8 mouse cellular contexts compared by ENCODE assay signal in genomic region chr2:26912253-26912770, GRCm38 (mm10). TPM values are rescaled to one million over a fixed set of nuclear protein-coding genes. Genes with fewer than 3 reads are reported as not detected.
A peak's percentile ranks its signal among the peaks of the same experiment; 100 is the strongest.
DNase-seq lines count a peak whose midpoint lies in the region; ATAC-seq and TF ChIP-seq lines count a peak whose summit lies in the region.

No protein-coding gene starts in this region.

- no peak for TF ChIP-seq CTCF in bone marrow, adult 2 months (IDR thresholded peaks at IDR 0.05; ENCODE audit: control insufficient read depth, insufficient read depth, low read length)

- H3K36me3 ChIP-seq in heart, embryonic 14.5 days (ENCODE audit: control insufficient read depth, insufficient read depth, low read length): peaks cover 51% of the 10 kb centered on the region
- peaks cover 48% of the 10 kb centered on the region for H3K36me3 ChIP-seq in hindbrain, embryonic 14.5 days (replicated peaks; ENCODE audit: control insufficient read depth, insufficient read depth)
- peaks cover 44% of the 10 kb centered on the region for H3K36me3 ChIP-seq in midbrain, embryonic 13.5 days

- DNase-seq in heart, postnatal 10 days: no peak
- no peak for DNase-seq in hindbrain, embryonic 14.5 days (ENCODE audit: low spot score)
- DNase-seq in retina, postnatal 1 day: no peak
- DNase-seq in embryo, embryonic 11 days: no peak
- DNase-seq in urinary bladder, adult 2 months (ENCODE audit: low spot score): no peak

- intact Hi-C loops in heart, postnatal 10 days (cut with DNase I): no loop called here

- no peak for ATAC-seq in heart, embryonic 14.5 days (ENCODE audit: insufficient number of reproducible peaks, insufficient read depth, low FRiP score, low read depth)
- no peak for ATAC-seq in hindbrain, embryonic 14.5 days (ENCODE audit: low FRiP score)
- no peak for ATAC-seq in midbrain, embryonic 13.5 days

- no peaks in the 10 kb centered on the region for H3K27me3 ChIP-seq in heart, embryonic 14.5 days (ENCODE audit: control insufficient read depth, insufficient read depth, low read length)
- H3K27me3 ChIP-seq in hindbrain, embryonic 14.5 days (ENCODE audit: control insufficient read depth, insufficient read depth, low read length): no peaks in the 10 kb centered on the region
- no peaks in the 10 kb centered on the region for H3K27me3 ChIP-seq in midbrain, embryonic 13.5 days

- peak overlapping the region; percentile 72 to 99; a peak in 3 of 4 replicates for H3K4me3 ChIP-seq in heart, embryonic 14.5 days (ENCODE audit: control insufficient read depth in 1 of 2, insufficient read depth in 1 of 2, low read depth in 1 of 2, low read length in 2 of 2)
- peak overlapping the region; percentile 31 for H3K4me3 ChIP-seq in bone marrow, adult 2 months (replicated peaks; ENCODE audit: control insufficient read depth, low read depth, low read length)
- H3K4me3 ChIP-seq in hindbrain, embryonic 14.5 days (replicated peaks; ENCODE audit: low read length): peak overlapping the region; percentile 78
- peak overlapping the region; percentile 95 for H3K4me3 ChIP-seq in midbrain, embryonic 13.5 days (replicated peaks)

- H3K27ac ChIP-seq in heart, embryonic 14.5 days (replicated peaks in 1 of 2; ENCODE audit: control insufficient read depth in 1 of 2, insufficient read depth in 1 of 2, low read depth in 2 of 2, low read length in 2 of 2): no peak overlapping the region
- H3K27ac ChIP-seq in bone marrow, adult 2 months (ENCODE audit: control insufficient read depth, insufficient read depth, low read depth, low read length, poor library complexity): no peak overlapping the region
- H3K27ac ChIP-seq in hindbrain, embryonic 14.5 days: no peak overlapping the region
- no peak overlapping the region for H3K27ac ChIP-seq in midbrain, embryonic 13.5 days

- peak overlapping the region; percentile 99 for H3K9ac ChIP-seq in heart, embryonic 14.5 days (ENCODE audit: low read length)
- H3K9ac ChIP-seq in hindbrain, embryonic 14.5 days: peak overlapping the region; percentile 91
- peak overlapping the region; percentile 99 for H3K9ac ChIP-seq in midbrain, embryonic 13.5 days (replicated peaks)

- H3K4me1 ChIP-seq in heart, embryonic 14.5 days (ENCODE audit: control insufficient read depth in 2 of 2, insufficient read depth in 2 of 2, low read length in 2 of 2): peaks cover 22 to 41% of the 10 kb centered on the region in 2 experiments
- peaks cover 6% of the 10 kb centered on the region; the same call in 1 of the 2 replicates for H3K4me1 ChIP-seq in bone marrow, adult 2 months (ENCODE audit: control insufficient read depth, insufficient read depth, low read length)
- peaks cover 46% of the 10 kb centered on the region for H3K4me1 ChIP-seq in hindbrain, embryonic 14.5 days (replicated peaks; ENCODE audit: control insufficient read depth, insufficient read depth, low read length)
- H3K4me1 ChIP-seq in midbrain, embryonic 13.5 days (replicated peaks): peaks cover 64% of the 10 kb centered on the region

- no peaks in the 10 kb centered on the region for H3K9me3 ChIP-seq in heart, embryonic 14.5 days (ENCODE audit: control insufficient read depth, low read length)
- H3K9me3 ChIP-seq in hindbrain, embryonic 14.5 days (ENCODE audit: control insufficient read depth, low read length): no peaks in the 10 kb centered on the region
- H3K9me3 ChIP-seq in midbrain, embryonic 13.5 days: no peaks in the 10 kb centered on the region

- TF ChIP-seq POLR2A in bone marrow, adult 2 months (IDR thresholded peaks at IDR 0.05; ENCODE audit: borderline replicate concordance, control insufficient read depth, low read depth, low read length): no peak

- 66% methylated on average over 5 of the region's 5 CpGs for WGBS in heart, embryonic 14.5 days
- 67% methylated on average over 5 of the region's 5 CpGs for WGBS in bone marrow, adult 2 months
- 72% methylated on average over 5 of the region's 5 CpGs for WGBS in hindbrain, embryonic 14.5 days
- 67% methylated on average over 5 of the region's 5 CpGs for WGBS in midbrain, embryonic 13.5 days

- H3K4me2 ChIP-seq in heart, embryonic 14.5 days (ENCODE audit: low read length): peak overlapping the region; percentile 98
- peak overlapping the region; percentile 100 for H3K4me2 ChIP-seq in hindbrain, embryonic 14.5 days (replicated peaks)
- peak overlapping the region; percentile 100 for H3K4me2 ChIP-seq in midbrain, embryonic 13.5 days (replicated peaks)

RNA-seq across cellular contexts. Expression of gene Rpl7a, which starts 1.7 kb away (rescaled TPM):
- polyA plus RNA-seq in heart, embryonic 14.5 days (2014; fragmentation: Nextera tagmentation; extraction: Ambion mirVana): 410 and 428 TPM in 2 replicates
- total RNA-seq in heart, postnatal 10 days (2021): 100 to 1,000 TPM; 364 to 371 TPM
- polyA plus RNA-seq in bone marrow, adult 2 months (2011; ENCODE audit: insufficient read depth, insufficient read length, low replicate concordance, missing spikeins): 161 and 199 TPM in 2 replicates
- polyA plus RNA-seq in hindbrain, embryonic 14.5 days (2014; fragmentation: Nextera tagmentation; extraction: Ambion mirVana): 439 and 494 TPM in 2 replicates
- polyA plus RNA-seq in midbrain, embryonic 13.5 days (2015; fragmentation: Nextera tagmentation; extraction: Ambion mirVana): 532 and 549 TPM in 2 replicates
- 1,359 and 1,515 TPM in 2 replicates for polyA plus RNA-seq in urinary bladder, adult 2 months (2012; rRNA removed)

RNA-seq across cellular contexts. Expression of gene Med22, which starts 1.8 kb away (rescaled TPM):
- 34.3 and 38.2 TPM in 2 replicates for polyA plus RNA-seq in heart, embryonic 14.5 days (2014; fragmentation: Nextera tagmentation; extraction: Ambion mirVana)
- 10 to 100 TPM; 29.3 to 37.7 TPM for total RNA-seq in heart, postnatal 10 days (2021)
- 13.0 and 13.1 TPM in 2 replicates for polyA plus RNA-seq in bone marrow, adult 2 months (2011; ENCODE audit: insufficient read depth, insufficient read length, low replicate concordance, missing spikeins)
- 113 TPM in 2 replicates for polyA plus RNA-seq in hindbrain, embryonic 14.5 days (2014; fragmentation: Nextera tagmentation; extraction: Ambion mirVana)
- polyA plus RNA-seq in midbrain, embryonic 13.5 days (2015; fragmentation: Nextera tagmentation; extraction: Ambion mirVana): 160 and 164 TPM in 2 replicates
- polyA plus RNA-seq in urinary bladder, adult 2 months (2012; rRNA removed): 28.6 and 32.5 TPM in 2 replicates

RNA-seq across cellular contexts. Expression of gene Surf2, which starts 3.9 kb away (rescaled TPM):
- 26.2 and 28.4 TPM in 2 replicates for polyA plus RNA-seq in heart, embryonic 14.5 days (2014; fragmentation: Nextera tagmentation; extraction: Ambion mirVana)
- total RNA-seq in heart, postnatal 10 days (2021): 10 to 100 TPM; 15.9 TPM
- polyA plus RNA-seq in bone marrow, adult 2 months (2011; ENCODE audit: insufficient read depth, insufficient read length, low replicate concordance, missing spikeins): 17.7 and 36.9 TPM in 2 replicates
- polyA plus RNA-seq in hindbrain, embryonic 14.5 days (2014; fragmentation: Nextera tagmentation; extraction: Ambion mirVana): 44.1 and 45.2 TPM in 2 replicates
- polyA plus RNA-seq in midbrain, embryonic 13.5 days (2015; fragmentation: Nextera tagmentation; extraction: Ambion mirVana): 59.3 and 60.6 TPM in 2 replicates
- 43.1 and 48.2 TPM in 2 replicates for polyA plus RNA-seq in urinary bladder, adult 2 months (2012; rRNA removed)

RNA-seq across cellular contexts. Expression of gene Surf1, which starts 4.0 kb away (rescaled TPM):
- 44.8 and 48.4 TPM in 2 replicates for polyA plus RNA-seq in heart, embryonic 14.5 days (2014; fragmentation: Nextera tagmentation; extraction: Ambion mirVana)
- total RNA-seq in heart, postnatal 10 days (2021): 10 to 100 TPM; 48.0 to 54.1 TPM
- polyA plus RNA-seq in bone marrow, adult 2 months (2011; ENCODE audit: insufficient read depth, insufficient read length, low replicate concordance, missing spikeins): 32.1 and 58.4 TPM in 2 replicates
- 80.3 and 86.9 TPM in 2 replicates for polyA plus RNA-seq in hindbrain, embryonic 14.5 days (2014; fragmentation: Nextera tagmentation; extraction: Ambion mirVana)
- polyA plus RNA-seq in midbrain, embryonic 13.5 days (2015; fragmentation: Nextera tagmentation; extraction: Ambion mirVana): 76.5 and 84.1 TPM in 2 replicates
- 92.5 and 103 TPM in 2 replicates for polyA plus RNA-seq in urinary bladder, adult 2 months (2012; rRNA removed)

RNA-seq across cellular contexts. Expression of gene Surf6, which starts 9.6 kb away (rescaled TPM):
- polyA plus RNA-seq in heart, embryonic 14.5 days (2014; fragmentation: Nextera tagmentation; extraction: Ambion mirVana): 7.6 and 9.6 TPM in 2 replicates
- 10 to 100 TPM; 14.7 to 16.8 TPM for total RNA-seq in heart, postnatal 10 days (2021)
- 7.5 and 23.5 TPM in 2 replicates for polyA plus RNA-seq in bone marrow, adult 2 months (2011; ENCODE audit: insufficient read depth, insufficient read length, low replicate concordance, missing spikeins)
- polyA plus RNA-seq in hindbrain, embryonic 14.5 days (2014; fragmentation: Nextera tagmentation; extraction: Ambion mirVana): 15.1 and 15.9 TPM in 2 replicates
- polyA plus RNA-seq in midbrain, embryonic 13.5 days (2015; fragmentation: Nextera tagmentation; extraction: Ambion mirVana): 31.0 and 33.9 TPM in 2 replicates
- 15.7 and 16.3 TPM in 2 replicates for polyA plus RNA-seq in urinary bladder, adult 2 months (2012; rRNA removed)

Comparison
In these comparisons a context has a peak if more than half of its experiments do, and no peak if none do; other contexts are left out.
1. H3K4me3 ChIP-seq: peak in every context shown above with its lines; median percentile 95 in midbrain, embryonic 13.5 days; 86 in heart, embryonic 14.5 days; 78 in hindbrain, embryonic 14.5 days; 31 in bone marrow, adult 2 months.